Mouse (Mus musculus): ENCODE results near the gene Gk5.

Gene Gk5

DNA sequence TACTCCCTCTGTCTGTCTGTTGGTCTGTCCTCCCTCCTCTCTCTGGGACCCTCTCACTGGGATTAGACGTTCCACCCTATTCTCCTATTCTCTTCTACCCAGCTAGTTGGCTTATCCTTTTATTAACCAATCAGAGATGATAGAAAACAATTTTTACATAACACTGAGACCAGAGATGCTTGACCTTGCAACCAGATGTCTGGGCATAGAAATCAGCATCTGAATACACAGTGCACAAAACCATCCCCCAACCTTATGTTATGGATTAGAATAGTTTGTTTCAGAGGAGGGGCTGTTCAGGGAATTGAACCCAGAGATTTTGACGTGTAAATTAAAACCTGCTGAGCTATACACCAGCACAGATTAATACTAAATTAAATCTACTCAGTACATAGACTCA is 111.1 kb downstream of the Gk5 start:
- no peak for DNase-seq

Data from kidney, adult 8-10 months (tissue).